Mouse (Mus musculus) lung, postnatal 25 days (tissue): Measurements from ENCODE around the gene Vamp1.

Experiments
- DNase-seq: peaks from one replicate; pipeline ENCODE4 v3.0.0; 2022; ENCODE audit warnings: low spot score

Gene Vamp1

DNA sequence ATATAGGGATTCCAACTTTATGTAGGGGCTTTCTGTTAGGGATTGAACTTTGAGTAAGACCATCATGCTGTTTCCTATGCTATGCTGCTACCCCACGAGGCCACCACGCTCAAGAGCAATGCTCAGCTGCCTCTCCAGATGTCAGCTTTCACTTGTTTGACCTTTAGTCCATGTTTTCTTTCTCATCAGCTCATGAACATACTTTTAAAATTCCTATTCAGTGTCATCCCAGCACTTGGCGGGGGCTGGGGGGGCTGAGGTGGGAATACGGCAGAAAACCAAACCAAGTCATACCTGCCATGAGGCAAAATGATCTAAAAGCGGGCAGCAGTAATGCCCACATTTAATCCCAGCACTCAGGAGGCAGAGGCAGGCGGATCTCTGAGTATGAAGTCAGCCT is 2.2 kb upstream of the Vamp1 start:
- DNase-seq = no peak

GRCm38 (mm10) chr6:125213715-125214114 is 1.6 kb upstream of the Vamp1 start:
- no peak for DNase-seq

DNA sequence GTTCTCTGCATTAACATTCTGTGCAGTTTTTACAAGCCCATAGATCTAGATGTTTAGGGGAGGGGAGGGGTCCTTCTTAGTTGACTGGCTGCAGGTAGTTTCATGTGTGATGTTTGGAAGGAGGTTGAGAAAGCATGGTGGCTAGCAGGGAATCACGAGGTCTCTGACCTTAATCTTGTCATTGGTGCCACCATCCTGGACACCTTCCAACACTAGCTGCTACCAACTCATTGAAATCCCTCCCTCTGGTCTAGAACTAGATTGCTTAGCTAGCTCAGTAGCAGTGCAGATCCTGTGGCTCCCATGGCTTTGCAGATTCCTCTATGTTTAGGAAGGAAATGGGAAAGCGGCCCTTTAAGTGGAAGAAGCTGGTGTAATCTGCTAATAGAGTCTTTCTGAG is 1.5 kb downstream of the Vamp1 start:
- DNase-seq = no peak

DNA sequence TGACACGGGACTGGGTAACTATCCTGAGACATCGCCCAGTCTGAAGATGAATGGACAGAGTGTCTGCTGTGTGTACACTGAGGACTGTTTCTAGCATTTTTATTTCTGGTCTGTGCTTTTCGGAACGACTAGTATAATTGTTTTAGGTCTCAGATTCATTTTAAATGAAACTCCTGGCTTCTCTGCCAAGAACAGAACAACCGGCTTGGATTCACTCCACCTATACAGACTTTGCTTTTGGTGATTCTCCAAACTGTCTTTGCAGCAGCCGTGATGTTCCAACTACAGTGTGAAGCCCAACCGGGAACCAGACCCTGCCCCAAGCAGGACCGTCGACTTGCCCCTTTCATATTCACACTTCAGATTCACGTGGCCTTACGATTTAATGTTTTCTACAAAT is 2.5 kb downstream of the Vamp1 start:
- no peak for DNase-seq

- peak; percentile 78 for DNase-seq
Observed at GRCm38 (mm10) chr6:125218963-125219362, 3.6 kb downstream of the Vamp1 start.

DNA sequence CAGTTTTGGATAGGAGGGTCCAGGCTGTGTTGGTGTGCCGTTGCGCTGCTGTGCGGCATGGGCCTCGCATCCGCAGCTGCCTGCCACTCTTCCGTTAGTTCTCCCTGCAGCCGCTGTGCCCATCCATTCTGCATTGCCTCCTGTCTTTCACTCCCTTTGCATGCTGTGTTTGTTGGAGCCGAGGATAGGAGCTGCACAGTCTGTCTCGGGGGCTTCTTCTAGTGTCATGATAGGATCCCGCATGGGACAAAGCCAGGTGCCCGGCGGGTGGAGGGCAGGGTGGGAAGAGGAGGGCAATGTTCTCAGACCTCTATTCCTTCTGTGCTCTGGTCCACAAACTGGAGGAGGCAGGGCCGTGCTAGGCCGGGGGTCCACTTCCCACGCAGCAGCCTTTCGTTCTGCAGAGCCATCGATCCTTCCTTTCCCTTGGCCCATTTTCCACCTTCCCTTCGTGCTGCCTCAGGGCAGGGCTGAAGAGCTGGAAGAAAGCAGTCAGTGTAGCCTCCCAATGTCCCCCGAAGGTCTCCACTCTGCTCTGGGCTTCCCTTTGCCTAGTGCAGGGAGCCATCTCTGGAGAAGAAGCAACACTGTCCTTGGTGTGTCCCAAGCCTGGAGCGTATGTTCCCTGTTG is 5.9 kb downstream of the Vamp1 start:
- no peak for DNase-seq

DNA sequence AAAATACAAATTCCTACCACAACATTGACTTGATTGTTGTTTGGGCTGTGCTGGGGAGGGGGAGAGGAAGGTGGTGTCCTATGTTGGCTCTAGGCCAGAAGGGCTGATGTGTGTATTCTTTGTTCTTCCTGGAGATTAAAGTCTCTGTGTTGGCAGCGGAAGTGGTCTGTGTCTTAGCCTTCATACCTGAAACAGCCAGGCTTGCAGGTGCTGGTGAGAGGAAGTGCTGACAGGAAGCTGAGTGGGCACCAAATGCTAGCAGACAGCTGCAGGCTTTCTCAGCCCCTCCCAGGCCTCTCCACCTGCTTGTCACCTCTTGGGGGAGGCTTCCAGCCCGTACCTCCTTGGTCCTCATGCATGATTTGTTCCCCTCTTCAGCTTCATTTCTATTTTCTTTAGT is 6.8 kb downstream of the Vamp1 start:
- DNase-seq = peak; percentile 74

GRCm38 (mm10) chr6:125222577-125222976 is 7.2 kb downstream of the Vamp1 start:
- no peak for DNase-seq

DNA sequence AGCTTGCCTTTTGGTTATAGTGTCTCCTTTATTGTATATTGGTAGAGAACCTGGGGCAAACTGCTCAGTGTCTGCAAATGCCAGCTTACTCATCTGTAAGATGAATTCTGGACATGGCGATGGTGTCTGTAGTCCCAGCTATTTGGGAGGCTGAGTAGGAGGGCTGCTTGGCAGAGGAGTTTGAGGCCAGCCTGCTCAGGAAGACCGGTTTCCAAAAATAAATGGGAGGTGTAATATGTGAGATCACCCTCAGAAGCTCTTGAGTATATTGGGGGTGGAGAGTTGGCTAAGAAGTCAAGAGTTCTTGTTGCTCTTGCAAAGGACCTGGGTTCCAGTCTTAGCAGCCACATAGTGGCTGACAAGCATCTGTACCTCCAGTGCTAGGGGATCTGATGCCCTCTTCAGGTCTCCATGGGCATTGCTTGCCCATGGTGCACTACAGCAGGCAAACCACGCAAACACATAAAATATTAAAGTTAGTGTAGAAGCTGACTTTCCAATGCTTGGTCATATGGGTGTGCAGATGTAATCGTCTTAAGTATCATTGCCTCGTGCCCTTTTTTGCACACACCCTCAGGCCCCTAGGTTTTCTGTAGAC is 10.3 kb downstream of the Vamp1 start:
- no peak for DNase-seq

DNA sequence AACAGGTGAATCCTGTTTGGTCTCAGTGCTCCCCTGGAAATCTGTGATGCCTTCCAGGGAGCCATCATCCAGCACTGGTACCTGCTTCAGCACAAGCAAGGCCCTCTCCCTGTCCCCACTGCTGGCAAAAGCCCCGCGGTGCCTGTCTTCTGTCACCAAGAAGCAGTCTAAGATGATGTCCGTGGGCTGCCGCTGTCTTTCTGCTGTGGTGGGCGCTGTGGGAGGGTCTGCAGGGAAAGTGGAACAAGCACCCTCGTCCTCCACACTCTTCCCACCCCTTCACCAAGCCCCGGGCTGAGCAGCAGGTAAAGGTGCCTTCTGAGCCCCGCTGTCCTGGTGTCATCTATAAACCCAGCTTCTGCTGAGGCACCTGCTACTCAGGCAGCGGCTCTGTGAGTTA is 15.2 kb downstream of the Vamp1 start:
- DNase-seq = no peak

DNA sequence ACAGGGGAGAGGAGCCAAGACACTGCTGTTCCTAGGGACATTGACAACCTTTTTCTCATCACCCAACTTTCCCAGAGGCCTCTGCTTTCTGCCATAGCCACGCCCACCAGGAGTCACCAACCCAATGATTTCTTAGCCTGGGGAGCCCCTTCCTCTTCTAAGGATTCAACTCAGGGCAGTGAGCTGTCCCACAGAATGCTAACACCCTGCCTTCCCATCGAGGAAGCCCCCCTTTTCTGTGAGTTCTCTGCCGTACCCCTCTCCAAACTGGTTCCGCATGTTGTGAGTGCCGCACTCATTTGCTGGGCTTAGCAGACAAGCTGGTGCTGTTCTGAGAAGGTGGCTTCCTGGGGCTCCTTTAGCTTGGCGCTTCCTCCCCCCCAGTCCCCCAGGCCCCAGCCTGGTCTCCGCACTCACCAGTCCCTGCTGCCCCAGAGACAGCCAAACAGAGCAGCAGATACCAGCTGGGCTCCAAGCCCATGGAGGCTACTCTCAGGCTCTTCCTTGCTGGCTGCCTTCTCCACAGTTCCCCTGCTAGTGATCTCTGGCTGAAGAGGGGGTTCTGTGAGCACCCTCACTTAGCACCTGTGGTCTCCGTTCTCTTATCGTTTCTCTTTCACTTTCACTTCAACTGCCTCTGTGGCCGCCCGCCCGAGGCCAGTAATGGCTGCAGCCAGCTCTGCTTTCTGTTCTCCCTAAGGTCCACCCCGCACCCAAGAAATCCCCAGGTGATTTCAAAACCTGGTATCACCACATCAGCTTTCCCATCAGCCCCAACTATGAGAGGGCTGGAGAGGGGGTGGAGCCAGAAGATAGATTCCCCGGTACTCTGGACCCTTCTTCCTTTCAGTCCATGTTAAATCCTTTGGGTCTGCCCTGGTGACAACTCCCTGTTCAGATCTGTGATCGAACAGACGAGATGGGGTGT is 16.0 kb downstream of the Vamp1 start, which contains the start of gene Tapbpl:
TSS of gene Tapbpl (minus strand) at position 744 of the 928 bp plus-strand sequence.
- DNase-seq = peak; percentile 76

DNA sequence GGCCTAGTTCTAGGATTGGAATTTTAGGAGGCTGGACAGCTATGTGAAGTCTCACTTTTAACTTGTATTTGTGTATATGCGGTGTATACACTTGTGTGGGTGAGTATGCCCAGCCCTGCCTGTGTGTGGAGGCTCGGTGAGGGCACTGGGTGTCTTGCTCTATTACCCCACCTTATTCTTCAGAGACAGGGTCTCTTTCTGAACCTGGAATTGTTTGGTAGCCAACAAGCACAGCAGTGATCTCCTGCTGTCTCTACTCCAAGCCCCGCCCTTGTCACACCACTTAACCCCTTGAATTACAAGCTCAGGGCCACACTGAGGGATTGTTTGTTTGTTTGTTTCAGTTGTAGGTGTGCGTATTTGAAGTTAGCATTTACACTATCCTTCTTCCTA is 16.7 kb downstream of the Vamp1 start:
- DNase-seq = no peak

DNA sequence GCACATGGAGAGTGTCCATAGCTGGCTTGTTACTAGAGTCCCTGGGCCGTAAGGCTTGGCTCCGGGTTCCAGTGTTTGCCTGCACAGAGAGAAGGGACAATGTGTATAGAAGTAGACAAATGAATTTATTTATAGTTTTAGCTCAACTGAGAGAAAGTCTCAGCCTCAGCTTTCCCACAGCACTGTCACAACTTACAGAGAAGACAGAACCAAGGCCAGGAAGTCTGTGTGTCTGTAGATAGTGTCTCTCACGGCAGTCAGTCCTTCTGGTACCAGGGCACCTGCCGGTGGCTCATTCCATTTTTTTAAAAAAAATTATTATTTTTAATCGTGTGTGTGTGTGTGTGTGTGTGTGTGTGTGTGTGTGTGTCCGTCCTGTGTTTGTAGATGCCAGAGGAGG is 17.2 kb downstream of the Vamp1 start:
- no peak for DNase-seq

DNA sequence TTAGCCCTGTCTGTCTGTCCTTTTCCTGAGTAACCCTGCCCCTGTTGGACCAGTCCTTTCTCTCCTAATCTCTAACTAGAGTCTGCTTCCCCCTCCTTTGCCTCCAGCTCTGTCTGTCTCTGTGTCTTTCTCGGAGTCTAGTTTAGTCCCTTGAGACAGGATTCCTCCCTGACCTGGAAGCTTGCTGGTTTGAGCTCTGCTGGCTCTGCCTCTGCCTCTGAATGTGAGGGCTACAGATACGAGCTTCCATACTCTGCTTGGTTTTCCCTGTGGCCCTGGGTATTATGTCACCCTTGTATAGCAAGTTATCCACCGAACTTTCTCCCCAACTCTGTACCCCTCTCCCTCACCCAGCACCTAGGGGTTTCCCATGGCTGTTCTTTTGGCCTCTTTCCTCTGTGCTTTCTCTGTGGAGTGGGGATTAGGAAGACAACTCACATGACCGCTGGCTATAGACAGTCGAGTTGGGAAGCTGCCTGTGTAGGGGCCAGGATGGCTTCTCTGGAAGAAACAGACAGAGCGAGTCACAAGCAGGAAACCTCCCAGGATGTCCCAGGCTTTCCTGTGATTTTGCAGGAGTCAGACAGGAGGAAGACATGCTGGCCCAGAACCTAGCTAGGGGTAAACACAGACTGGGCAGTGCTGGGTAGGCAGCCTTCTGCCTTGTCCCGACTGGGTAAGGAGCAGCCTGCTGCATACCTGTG is 18.6 kb downstream of the Vamp1 start:
- peak; percentile 47 for DNase-seq

DNA sequence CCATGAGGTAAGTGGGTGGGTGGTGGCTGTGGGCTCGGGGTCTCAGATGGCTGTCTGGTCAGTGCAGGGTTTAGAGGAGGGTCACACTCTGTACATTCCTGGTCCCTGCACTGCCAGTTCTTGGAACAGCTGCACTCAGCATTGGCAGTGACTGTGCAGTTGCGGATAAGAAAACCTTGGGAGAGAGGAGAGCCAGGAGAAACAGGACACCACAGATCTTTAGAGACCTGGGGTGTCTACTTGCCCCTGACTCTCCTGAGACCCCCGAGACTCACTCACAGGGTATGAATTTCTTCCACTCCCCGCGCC is 19.1 kb downstream of the Vamp1 start:
- no peak for DNase-seq

GRCm38 (mm10) chr6:125236341-125236740 is 21.0 kb downstream of the Vamp1 start:
- no peak for DNase-seq

DNA sequence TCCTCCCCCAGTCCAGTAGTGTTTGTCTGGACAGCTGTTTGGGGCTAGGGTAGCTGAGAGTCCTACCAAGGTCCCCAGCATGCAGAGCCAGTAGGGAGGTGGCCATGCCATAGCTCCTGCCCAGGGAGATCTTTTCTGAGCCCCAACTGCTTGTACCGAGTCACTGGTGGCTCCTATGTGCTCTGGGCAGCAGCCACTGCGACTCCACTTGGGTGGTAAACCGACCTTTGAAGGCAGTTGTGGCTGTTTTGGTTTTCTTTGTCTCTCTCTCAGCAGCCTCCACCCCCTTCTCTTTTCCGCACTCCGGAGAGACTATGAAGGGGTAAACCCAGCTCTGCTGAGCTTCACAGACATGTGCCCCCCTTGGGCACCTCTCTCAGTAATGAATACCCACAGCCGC is 21.4 kb downstream of the Vamp1 start, which contains the start of gene Cd27:
TSS of gene Cd27 (minus strand) at position 229 of the 400 bp plus-strand sequence.
- DNase-seq = no peak

GRCm38 (mm10) chr6:125237421-125237820 is 22.1 kb downstream of the Vamp1 start:
- no peak for DNase-seq

- no peak for DNase-seq
Observed at GRCm38 (mm10) chr6:125238396-125238795, 23.0 kb downstream of the Vamp1 start.

DNA sequence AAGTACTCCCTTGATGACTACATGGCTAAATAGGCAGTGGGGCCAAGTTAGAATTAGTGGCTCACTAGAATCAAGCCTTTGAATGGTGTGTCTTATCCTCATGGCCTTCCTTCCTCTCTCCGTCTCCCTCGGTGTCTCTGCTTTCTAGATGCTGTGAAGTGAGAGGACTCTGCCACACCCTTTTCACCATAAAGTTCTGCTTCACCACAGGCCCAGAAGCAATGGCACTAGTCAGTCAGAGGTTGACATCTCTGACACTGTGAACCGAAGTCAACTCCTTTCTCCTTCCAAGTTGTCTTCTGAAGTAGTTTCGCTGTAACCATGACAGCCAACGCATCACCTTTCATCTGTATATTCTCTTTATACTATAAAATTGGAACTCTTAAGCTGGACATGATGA is 24.2 kb downstream of the Vamp1 start:
- DNase-seq = no peak

DNA sequence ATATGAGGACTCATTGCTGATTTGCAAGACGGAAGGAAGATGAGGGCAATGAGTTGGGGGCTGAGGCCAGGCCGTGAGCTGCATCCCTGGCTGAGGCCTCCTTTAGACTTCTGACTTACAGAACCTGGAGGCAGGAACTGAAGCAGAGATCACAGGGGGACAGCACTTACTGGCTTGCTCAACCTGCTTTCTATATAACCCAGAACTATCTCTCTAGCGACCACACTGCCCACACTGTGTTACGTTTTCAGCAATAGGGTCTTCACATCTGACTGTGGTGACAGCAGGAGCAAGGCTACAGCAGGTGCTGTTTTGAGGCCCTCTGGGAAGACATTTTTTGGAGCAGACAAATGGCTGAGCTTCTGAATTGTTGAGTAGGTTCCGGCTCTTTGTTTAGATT is 25.3 kb downstream of the Vamp1 start:
- no peak for DNase-seq

GRCm38 (mm10) chr6:125241566-125241965 is 26.2 kb downstream of the Vamp1 start:
- DNase-seq = no peak

DNA sequence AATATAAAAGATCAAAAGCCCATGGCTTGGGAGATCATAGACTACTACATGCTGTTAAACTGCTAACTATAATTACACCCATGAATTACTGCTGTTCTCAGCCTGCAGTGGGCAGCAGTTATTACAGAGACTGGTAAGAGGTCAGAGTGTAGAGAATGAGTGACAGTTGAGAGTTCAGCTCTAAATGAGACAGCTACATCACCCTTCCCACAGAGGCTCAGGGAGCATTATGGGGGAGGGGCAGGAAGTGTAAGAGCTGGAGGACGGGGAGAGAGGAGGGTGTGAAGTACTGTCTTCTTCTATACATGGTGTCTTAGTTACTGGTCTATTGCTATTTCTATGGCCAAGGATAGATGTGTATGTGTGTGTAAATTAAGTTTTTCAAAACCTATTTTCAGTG is 29.2 kb downstream of the Vamp1 start:
- DNase-seq = no peak
